Mouse (Mus musculus) midbrain, embryonic 14.5 days (tissue): ENCODE data around the gene Spg7. TPM values are rescaled to one million over a fixed set of nuclear protein-coding genes. Genes with fewer than 3 reads are reported as not detected.

Experiments
- ATAC-seq: fragments of 200-750 bp; cut with Nextera tagmentation; 2 replicates; pipeline ENCODE4 v1.8.0; 2017; ENCODE audit warnings: moderate number of reproducible peaks, moderate library complexity; ENCODE audit not compliant: low FRiP score, low TSS enrichment
- DNase-seq: peaks from one replicate; pipeline ENCODE4 v3.0.0-alpha.2; 2015
- H3K27ac ChIP-seq: fragments of 300-500 bp; sonication (generic); replicated peaks from 2 replicates; pipeline ENCODE4 v1.5.1; 2014; ENCODE audit warnings: mild to moderate bottlenecking, low read depth, low read length, moderate library complexity
- H3K27me3 ChIP-seq: fragments of 300-500 bp; sonication (generic); 2 replicates; pipeline ENCODE4 v1.6.1; 2014; ENCODE audit warnings: low read length, control low read depth, mixed read lengths; ENCODE audit not compliant: control insufficient read depth, insufficient read depth
- H3K36me3 ChIP-seq: fragments of 300-500 bp; sonication (generic); 2 replicates; pipeline ENCODE4 v1.6.1; 2014; ENCODE audit warnings: low read length, control low read depth; ENCODE audit not compliant: control insufficient read depth, insufficient read depth
- H3K4me1 ChIP-seq: fragments of 300-500 bp; sonication (generic); 2 replicates; pipeline ENCODE4 v1.6.1; 2014; ENCODE audit warnings: mild to moderate bottlenecking, antibody characterized with exemption, low read length, control low read depth; ENCODE audit not compliant: control insufficient read depth, insufficient read depth
- H3K4me2 ChIP-seq: fragments of 300-500 bp; sonication (generic); 2 replicates; pipeline ENCODE4 v1.6.1; 2014; ENCODE audit warnings: mild to moderate bottlenecking, low read length, moderate library complexity
- H3K4me3 ChIP-seq: fragments of 300-500 bp; sonication (generic); replicated peaks from 2 replicates; pipeline ENCODE4 v1.5.1; 2014; ENCODE audit warnings: low read depth, low read length
- H3K9ac ChIP-seq: fragments of 300-500 bp; sonication (generic); replicated peaks from 2 replicates; pipeline ENCODE4 v1.6.1; 2014; ENCODE audit warnings: mild to moderate bottlenecking, low read length, moderate library complexity
- H3K9me3 ChIP-seq: fragments of 300-500 bp; sonication (generic); 2 replicates; pipeline ENCODE4 v1.6.1; 2016; ENCODE audit warnings: low read length, control low read depth, mixed read lengths; ENCODE audit not compliant: control insufficient read depth
- WGBS: fragments of 180-500 bp; shearing (Covaris S2); extraction: QIAGEN DNeasy Blood & Tissue Kit; methylation state at CpG from one replicate; pipeline ENCODE4 v1.1.7; 2014; 5-methylcytosine and 5-hydroxymethylcytosine counted together
- polyA plus RNA-seq: library from polyadenylated mRNA; unstranded; fragments of >200 nt; fragmentation: Nextera tagmentation; extraction: Ambion mirVana; gene quantifications from 2 replicates; pipeline ENCODE4 v1.2.1, GENCODE M21; 2014

The Spg7 gene
- polyA plus RNA-seq, 1 experiment from 2014 or later: 42.0 TPM

DNA sequence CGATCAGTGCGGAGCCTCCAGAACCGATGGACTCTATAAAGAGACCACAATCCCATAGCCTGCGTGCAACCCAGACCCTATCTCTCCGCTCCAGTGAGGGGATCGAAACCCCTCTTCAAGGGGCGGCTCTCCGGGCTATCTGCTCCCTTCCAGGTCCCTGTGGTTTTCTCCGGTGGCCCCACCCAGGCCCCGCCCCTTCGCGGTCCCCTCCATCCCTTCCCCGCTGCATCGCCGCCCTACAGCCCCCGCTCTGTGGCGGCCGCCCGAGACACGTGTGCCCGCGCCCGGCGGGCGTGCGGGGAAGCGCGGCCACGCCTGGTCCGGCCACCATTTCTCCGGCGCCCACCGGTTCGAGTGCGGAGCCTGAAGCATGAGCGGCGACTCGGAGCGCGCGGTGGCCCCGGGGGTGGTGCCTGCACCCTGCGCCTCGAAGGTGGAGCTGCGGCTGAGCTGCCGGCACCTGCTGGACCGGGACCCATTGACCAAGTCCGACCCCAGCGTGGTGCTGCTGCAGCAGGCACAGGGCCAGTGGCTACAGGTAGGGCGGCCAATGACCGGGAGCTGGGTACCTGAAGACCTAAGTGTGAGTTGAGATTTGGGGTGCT, 54.5 kb downstream of the Spg7 start, which contains the start of gene Cpne7:
TSS of gene Cpne7 (plus strand) at position 248 of the 605 bp plus-strand sequence.
- peak within 1 kb of the TSS; percentile 54 for H3K9ac ChIP-seq
- H3K36me3 ChIP-seq: no peaks in the 10 kb centered on the region
- H3K4me3 ChIP-seq: peak within 1 kb of the TSS; percentile 41
- H3K27ac ChIP-seq: no peak within 1 kb of the TSS
- H3K27me3 ChIP-seq: peaks cover 37% of the 10 kb centered on the region
- peak; percentile 51 for DNase-seq
- H3K4me2 ChIP-seq: peak within 1 kb of the TSS; percentile 70
- H3K4me1 ChIP-seq: peaks cover 10% of the 10 kb centered on the region; the same call in 1 of the 2 replicates
- no peaks in the 10 kb centered on the region for H3K9me3 ChIP-seq
- no peak for ATAC-seq
- under 1% methylated on average over 51 of the region's 51 CpGs for WGBS

DNA sequence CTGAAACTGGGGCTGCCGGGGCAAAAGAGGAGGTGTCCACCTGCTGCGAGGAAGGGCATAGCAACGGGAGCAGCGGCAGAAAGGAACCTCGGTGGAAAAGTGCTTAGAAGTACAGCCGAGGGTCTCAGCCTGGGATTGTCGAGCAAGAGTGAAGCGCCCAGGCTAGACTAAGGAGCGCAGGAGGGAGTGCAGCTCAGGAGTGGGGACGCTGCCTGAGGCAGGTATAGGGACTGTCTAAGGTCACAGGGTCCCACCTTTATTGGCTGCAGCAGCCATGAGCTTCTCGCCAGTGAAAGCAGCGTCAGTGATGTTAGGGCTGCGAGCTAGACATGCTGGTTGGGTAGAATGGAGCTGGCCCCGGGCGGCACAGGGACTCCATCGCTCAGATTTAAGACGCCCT, 55.0 kb downstream of the Spg7 start:
- no peak for ATAC-seq

DNA sequence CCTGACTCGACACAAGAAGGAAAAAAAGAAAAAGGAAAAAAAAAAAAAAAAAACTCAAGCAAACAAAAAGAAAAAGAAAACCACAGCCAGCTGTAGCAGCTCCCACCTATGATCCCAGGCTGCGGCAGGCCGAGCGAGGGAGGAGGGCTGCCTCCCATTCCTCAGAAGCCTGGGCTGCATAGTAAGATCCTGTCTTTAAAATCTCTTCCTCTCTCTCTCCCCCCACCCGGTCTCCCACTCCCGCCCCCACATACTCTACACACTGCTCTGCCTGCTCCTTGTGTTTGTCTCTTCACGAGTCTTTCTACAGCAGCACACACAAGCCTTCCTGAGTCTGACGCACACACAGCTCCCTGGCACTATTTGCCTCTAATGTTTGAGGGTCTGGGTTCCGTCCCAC, 59.3 kb downstream of the Spg7 start:
- H3K27ac ChIP-seq: no peak overlapping the region
- H3K36me3 ChIP-seq: no peaks in the 10 kb centered on the region
- H3K4me2 ChIP-seq: no peak overlapping the region
- H3K4me1 ChIP-seq: peaks cover 8% of the 10 kb centered on the region
- no peak for ATAC-seq
- DNase-seq: no peak
- no peak overlapping the region for H3K9ac ChIP-seq
- H3K27me3 ChIP-seq: peaks cover 22% of the 10 kb centered on the region
- no peaks in the 10 kb centered on the region for H3K9me3 ChIP-seq
- H3K4me3 ChIP-seq: no peak overlapping the region
- WGBS: 72% methylated on average over 9 of the region's 9 CpGs

More for the DNA sequence above, 55.0 kb downstream of the Spg7 start:
- peaks cover 10% of the 10 kb centered on the region; the same call in 1 of the 2 replicates for H3K4me1 ChIP-seq
- H3K9me3 ChIP-seq: no peaks in the 10 kb centered on the region
- no peak for DNase-seq
- H3K4me2 ChIP-seq: peak overlapping the region; percentile 70
- H3K27me3 ChIP-seq: peaks cover 37% of the 10 kb centered on the region
- H3K27ac ChIP-seq: no peak overlapping the region
- WGBS: 2% methylated on average over 17 of the region's 17 CpGs
- no peaks in the 10 kb centered on the region for H3K36me3 ChIP-seq
- H3K9ac ChIP-seq: peak overlapping the region; percentile 54
- H3K4me3 ChIP-seq: peak overlapping the region; percentile 41

DNA sequence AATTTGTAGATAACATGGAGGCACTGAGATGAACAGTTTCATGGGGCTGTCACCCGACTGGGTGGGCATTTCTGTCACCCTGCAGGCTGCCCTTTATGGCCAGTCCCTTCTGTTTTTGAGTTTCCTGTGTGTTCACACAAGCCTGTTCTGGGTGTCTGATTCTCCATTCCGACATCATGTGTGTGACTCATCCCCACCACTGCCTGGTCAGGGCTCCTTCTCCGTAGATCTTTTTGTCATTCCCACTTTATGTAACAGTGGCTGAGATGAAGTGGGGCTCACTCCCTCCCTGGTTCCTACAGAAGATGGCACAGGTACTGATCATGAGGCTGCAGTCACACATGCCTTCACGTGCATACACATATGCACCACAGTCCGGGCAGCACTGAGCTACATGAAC, 59.9 kb downstream of the Spg7 start:
- no peak for DNase-seq
- ATAC-seq: no peak
- Histone ChIP-seq H3K4me3 (no peak overlapping the region), H3K4me2 (no peak overlapping the region), H3K27ac (no peak overlapping the region), H3K9ac (no peak overlapping the region), H3K27me3 (peaks cover 16% of the 10 kb centered on the region), H3K9me3 (no peaks in the 10 kb centered on the region), H3K4me1 (peaks cover 2% of the 10 kb centered on the region), H3K36me3 (no peaks in the 10 kb centered on the region)
- WGBS: 81% methylated on average over 5 of the region's 5 CpGs

DNA sequence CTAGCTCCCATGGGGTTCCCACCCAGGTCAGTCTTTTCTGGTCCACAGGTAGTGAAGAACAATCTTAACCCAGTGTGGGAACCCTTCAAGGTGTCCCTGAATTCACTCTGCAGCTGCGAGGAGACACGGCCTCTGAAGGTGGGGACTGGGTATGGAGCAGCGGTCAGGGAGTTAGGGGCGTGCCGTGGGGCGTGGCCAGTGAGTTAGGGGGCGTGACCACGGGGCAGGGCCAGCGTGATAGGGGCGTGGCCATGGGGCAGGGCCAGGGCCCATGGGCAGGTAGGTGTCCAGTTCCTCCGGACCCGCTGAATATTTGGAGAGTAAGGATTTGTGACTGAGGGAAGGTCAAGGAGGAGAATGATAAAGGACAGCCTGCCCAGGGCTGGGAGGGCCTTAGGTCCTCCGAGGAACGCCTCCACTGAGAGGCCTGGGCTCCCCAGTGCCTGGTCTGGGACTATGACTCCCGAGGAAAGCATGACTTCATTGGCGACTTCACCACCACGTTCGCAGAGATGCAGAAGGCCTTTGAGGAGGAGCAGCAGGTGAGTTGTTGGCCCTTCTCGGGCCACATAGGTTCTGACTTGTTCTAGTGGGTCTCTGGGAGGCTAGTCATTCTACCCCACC, 63.6 kb downstream of the Spg7 start:
- Histone ChIP-seq H3K36me3 (no peaks in the 10 kb centered on the region), H3K4me3 (no peak overlapping the region), H3K27me3 (no peaks in the 10 kb centered on the region), H3K27ac (no peak overlapping the region), H3K4me1 (no peaks in the 10 kb centered on the region; the same call in 1 of the 2 replicates), H3K4me2 (no peak overlapping the region), H3K9ac (no peak overlapping the region), H3K9me3 (no peaks in the 10 kb centered on the region)
- 5% methylated on average over 19 of the region's 19 CpGs for WGBS
- DNase-seq (no peak), ATAC-seq (no peak)

DNA sequence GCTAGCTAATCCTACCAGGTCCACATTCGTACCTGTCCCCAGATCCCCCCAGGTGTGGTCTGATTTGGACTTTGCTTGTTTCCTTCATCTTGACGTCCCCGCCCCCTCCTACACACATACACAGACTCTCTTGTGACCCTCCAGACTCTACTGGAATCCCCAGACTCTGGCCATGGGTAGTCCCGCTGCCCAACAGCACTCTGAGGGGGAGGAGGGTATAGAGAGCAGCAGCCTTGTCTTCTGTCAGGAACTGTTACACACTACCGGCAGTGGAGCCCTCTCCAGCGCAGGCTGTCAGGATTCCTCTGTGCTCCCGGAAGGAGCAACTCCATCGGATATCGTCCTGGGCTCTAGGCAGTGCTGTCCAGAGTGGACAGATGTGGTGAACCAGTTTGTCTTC, 68.3 kb downstream of the Spg7 start:
- H3K9me3 ChIP-seq: no peaks in the 10 kb centered on the region
- no peak overlapping the region for H3K4me2 ChIP-seq
- no peak for DNase-seq
- no peak overlapping the region for H3K4me3 ChIP-seq
- ATAC-seq: no peak
- no peak overlapping the region for H3K27ac ChIP-seq
- no peaks in the 10 kb centered on the region for H3K36me3 ChIP-seq
- no peaks in the 10 kb centered on the region for H3K27me3 ChIP-seq
- 76% methylated on average over 9 of the region's 9 CpGs for WGBS
- H3K4me1 ChIP-seq: peaks cover 14% of the 10 kb centered on the region
- no peak overlapping the region for H3K9ac ChIP-seq

DNA sequence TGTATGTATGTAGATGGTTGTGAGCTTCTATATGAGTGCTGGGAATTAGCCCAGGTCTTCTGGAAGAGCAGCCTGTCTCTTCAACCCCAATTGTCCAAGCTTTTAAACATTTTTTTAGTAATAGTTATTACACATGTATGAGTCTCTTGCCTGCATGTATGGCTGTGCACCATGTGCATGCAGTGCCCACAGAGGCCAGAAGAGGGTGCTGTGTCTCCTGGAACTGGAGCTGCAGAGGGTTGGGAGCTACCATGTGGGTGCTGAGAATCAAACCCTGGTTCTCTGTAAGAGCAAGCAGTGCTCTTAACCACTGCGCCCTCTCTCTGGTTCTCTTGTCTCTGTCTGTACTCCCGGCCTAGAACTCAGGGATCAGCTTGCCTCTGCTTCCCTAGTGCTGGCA, 70.2 kb downstream of the Spg7 start:
- Histone ChIP-seq H3K36me3 (no peaks in the 10 kb centered on the region), H3K27me3 (no peaks in the 10 kb centered on the region)
- WGBS: 100% methylated on average over 2 of the region's 2 CpGs

DNA sequence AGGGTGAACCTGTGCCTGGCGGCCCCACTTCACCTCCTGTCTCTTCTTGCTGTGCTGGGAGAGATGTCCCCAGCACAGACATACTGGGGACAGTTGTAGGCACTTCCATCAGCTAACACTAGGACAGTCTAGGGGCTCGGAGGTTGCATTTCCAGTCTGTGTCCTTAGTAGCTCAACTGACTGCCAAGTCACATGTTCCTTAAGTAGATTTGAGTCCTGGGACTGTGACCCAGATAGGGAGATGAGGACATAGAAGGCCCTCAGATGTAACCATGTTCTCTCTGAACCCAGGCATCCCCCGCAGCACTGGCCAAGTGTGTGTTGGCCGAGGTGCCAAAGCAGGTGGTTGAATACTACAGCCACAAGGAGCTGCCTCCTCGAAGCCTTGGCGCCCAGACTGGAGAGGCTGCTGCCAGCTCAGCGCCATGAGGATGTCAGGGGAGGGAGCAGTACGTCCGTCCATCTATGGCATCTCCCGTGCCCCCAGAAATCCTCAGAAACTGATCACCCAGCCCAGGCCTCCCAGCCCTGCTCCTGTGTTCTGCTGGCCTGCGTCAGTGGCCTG, 71.5 kb downstream of the Spg7 start:
- no peak overlapping the region for H3K4me3 ChIP-seq
- H3K4me2 ChIP-seq: no peak overlapping the region
- no peaks in the 10 kb centered on the region for H3K27me3 ChIP-seq
- ATAC-seq: no peak
- no peak overlapping the region for H3K27ac ChIP-seq
- H3K4me1 ChIP-seq: peaks cover 14% of the 10 kb centered on the region
- H3K9me3 ChIP-seq: no peaks in the 10 kb centered on the region
- no peak for DNase-seq
- WGBS: 88% methylated on average over 11 of the region's 11 CpGs
- no peak overlapping the region for H3K9ac ChIP-seq
- no peaks in the 10 kb centered on the region for H3K36me3 ChIP-seq

More for the DNA sequence above, 70.2 kb downstream of the Spg7 start:
- ATAC-seq: no peak
- Histone ChIP-seq H3K27ac (no peak overlapping the region), H3K4me3 (no peak overlapping the region), H3K9me3 (no peaks in the 10 kb centered on the region), H3K9ac (no peak overlapping the region), H3K4me2 (no peak overlapping the region), H3K4me1 (peaks cover 14% of the 10 kb centered on the region)
- no peak for DNase-seq

DNA sequence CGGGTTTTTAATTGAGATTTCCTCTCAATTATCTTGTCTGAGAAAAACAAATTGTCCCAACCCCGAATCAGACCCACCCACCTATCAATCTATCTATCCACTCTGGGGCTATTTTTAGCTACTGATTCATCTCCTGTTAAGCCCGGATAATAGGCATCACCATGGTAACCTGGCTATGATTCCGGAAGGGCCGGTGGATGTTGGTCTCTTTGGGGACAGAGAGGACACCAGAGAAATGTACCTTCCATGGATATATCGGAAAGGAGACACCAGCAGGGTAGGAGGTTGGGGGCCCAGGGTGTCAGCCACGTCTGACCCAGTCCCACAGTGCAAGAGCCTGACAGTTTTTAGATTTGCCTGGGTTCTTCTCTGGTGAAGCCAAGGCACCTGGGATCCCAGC, 72.7 kb downstream of the Spg7 start:
- ATAC-seq: no peak
- H3K4me3 ChIP-seq: no peak overlapping the region

More for the DNA sequence above, 72.7 kb downstream of the Spg7 start:
- Histone ChIP-seq H3K4me1 (peaks cover 14% of the 10 kb centered on the region), H3K9ac (no peak overlapping the region), H3K4me2 (peak overlapping the region; percentile 35), H3K27me3 (no peaks in the 10 kb centered on the region), H3K9me3 (no peaks in the 10 kb centered on the region), H3K27ac (peak overlapping the region; percentile 81), H3K36me3 (no peaks in the 10 kb centered on the region)
- DNase-seq: peak; percentile 76
- WGBS: 8% methylated on average over 7 of the region's 7 CpGs
